Mouse (Mus musculus): ENCODE results near the gene Gm10192. TPM values are rescaled to one million over a fixed set of nuclear protein-coding genes. Genes with fewer than 3 reads are reported as not detected.

Gene Gm10192
- not detected for total RNA-seq (2023)

GRCm38 (mm10) chr4:97183066-97183465, at the start of gene Gm10192:
Gene Gm10192 (minus strand): TSS chr4:97183166.

Data from CD4-positive naive resting alpha-beta T cell, adult 57 days (primary cell).